Mouse (Mus musculus) 3134 (cell line): Measurements from ENCODE around the gene Tmem171.

Source experiments
- DNase-seq: peaks from one replicate; pipeline ENCODE4 v3.0.0-alpha.2; 2011; ENCODE audit warnings: low spot score; ENCODE audit not compliant: insufficient read length; ENCODE audit errors: extremely low read depth

Tmem171 gene

GRCm38 (mm10) chr13:98651228-98651977 is 43.2 kb downstream of the Tmem171 start:
- DNase-seq = peak; percentile 28

GRCm38 (mm10) chr13:98647775-98648568 is 46.7 kb downstream of the Tmem171 start:
- no peak for DNase-seq

GRCm38 (mm10) chr13:98638507-98639166 is 56.0 kb downstream of the Tmem171 start:
- no peak for DNase-seq

GRCm38 (mm10) chr13:98637145-98637544 is 57.5 kb downstream of the Tmem171 start, which contains the start of gene Tmem174:
Tmem174 (minus strand) TSS chr13:98637410.
- DNase-seq = no peak

- DNase-seq = no peak
Observed at GRCm38 (mm10) chr13:98636571-98636970, 58.1 kb downstream of the Tmem171 start.
